Mouse (Mus musculus): ENCODE measurements at regions not wholly inside any gene's neighbourhood (a gene's known extent, or its start where the extent isn't known, plus 50 kb on each side); places are given as distances from the start of the nearest gene placed in this dataset.

DNA sequence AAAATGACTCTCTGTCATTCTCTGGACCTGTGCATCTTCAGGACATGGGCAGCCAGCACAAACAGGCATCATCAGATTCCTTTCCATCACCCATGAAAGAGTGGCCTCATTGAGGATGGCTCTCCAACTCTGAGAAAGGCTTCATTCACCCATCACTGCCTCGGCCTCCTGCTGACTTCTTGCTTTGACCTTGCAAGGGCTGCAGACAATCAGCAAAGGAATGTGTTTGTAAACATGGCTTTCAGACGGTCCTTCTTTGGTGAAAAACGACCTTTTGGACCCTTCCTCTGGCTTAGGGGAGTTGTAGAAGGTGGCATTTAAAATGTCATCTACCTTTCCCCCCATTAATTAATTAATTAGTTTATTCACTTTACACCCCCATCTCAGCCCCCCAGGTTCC is 134.3 kb downstream of the Moxd1 start:
- TF ChIP-seq CTCF (conservative IDR thresholded peaks at IDR 0.05) = no peak
- no peak overlapping the region for H3K27ac ChIP-seq
- DNase-seq (ENCODE audit: low spot score in 2 of 2) = no peak
- no peak overlapping the region for H3K4me3 ChIP-seq

DNA sequence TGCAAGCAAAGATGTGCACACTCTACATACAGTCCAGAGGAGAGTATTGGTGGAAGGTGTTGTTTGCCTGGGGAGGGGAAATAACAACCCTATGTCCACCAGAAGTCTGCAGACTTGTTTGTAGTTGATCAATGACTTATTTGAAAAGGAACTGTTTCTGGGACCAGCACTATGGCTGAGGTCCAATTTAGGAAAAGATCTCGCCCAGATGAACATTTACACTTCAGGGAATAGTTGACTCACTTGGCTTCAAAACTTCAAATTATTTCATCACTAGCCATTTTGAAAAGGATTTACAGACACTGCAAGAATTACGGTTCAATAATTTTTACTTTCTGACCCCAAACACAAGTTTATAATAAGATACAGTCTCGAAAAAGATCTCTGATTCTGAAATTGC is 138.1 kb downstream of the Moxd1 start:
- no peak for TF ChIP-seq CTCF (conservative IDR thresholded peaks at IDR 0.05)
- H3K27ac ChIP-seq = no peak overlapping the region
- H3K4me3 ChIP-seq = no peak overlapping the region
- DNase-seq (ENCODE audit: low spot score in 2 of 2) = no peak

DNA sequence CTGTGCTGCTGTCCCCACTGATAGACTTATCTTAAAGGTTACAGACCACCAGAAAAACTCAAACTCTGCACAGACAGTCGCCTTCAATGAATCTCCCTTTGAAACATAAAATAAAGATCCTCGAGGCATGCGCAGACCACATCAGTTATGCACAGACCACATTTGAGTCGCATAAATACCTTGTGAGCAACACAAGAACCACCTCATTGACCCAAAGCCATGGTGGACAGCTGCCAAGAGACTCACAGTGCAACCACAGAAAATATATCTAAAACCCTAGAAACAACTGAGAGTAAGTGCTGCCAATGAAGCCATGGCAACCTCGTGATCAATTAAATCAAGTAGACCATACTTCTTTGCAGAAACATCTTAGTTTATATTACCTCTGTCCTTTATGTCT is 142.1 kb downstream of the Moxd1 start:
- H3K27ac ChIP-seq = no peak overlapping the region
- DNase-seq (ENCODE audit: low spot score in 2 of 2) = no peak
- no peak for TF ChIP-seq CTCF (conservative IDR thresholded peaks at IDR 0.05)
- no peak overlapping the region for H3K4me3 ChIP-seq

DNA sequence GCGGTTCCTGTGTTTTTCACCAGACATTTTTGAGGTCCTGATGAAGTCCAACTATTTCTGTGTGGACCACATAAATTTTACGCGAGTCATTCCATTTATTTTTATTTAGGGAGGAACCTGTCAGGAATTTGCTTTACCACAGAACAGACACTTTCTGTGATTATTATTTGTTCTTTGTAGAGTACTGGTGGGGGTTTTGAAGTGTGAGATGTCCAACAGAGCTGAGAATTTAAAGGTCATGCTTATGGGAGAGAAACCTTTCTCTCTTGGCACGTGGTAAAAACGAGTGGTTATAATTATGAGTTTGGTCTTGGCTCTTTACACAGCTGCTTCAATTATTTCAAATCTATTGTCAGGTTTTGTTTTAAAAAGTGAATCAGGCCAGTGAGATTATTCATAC is 143.7 kb downstream of the Moxd1 start:
- no peak overlapping the region for H3K27ac ChIP-seq
- no peak overlapping the region for H3K4me3 ChIP-seq
- no peak for TF ChIP-seq CTCF (conservative IDR thresholded peaks at IDR 0.05)
- no peak for DNase-seq (ENCODE audit: low spot score in 2 of 2)

DNA sequence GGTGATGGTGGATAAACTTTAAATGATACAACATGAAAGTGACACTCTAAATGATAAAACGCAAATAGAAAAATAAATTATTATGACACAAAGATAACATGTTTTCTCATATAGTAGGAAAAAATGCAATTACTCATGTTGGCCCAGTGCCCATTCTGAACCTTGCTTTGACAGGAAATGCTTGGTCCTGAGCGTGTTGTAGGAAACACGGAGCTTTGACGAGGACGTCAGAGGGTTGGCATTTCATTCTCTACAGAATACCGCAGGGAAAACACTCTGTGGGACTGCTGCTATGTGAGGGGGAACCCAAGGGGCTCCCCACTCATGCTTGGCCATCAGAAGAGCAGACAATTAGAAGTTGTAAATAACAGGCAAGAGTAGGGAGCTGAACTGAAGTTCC is 150.6 kb downstream of the Moxd1 start:
- H3K27ac ChIP-seq = no peak overlapping the region

DNA sequence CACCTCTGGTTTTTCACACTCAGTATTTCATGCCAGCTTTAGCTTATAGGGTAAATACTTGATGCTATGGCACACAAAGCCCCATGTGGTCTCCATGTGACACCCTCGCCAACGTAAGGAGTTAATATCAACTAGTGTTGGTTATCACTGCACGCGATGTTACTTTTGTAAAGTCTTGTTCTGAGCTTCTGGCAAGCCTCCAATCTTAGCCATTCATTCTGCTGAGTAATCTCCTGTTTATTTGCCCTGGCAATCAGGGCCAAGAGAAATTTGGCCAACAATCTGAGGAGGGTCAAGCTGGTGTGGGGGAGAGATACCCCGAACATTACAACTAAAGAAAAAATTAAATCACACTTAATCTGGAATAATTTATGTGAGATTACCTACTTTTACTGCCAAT is 156.0 kb downstream of the Moxd1 start:
- Histone ChIP-seq H3K4me3 (no peak overlapping the region), H3K27ac (no peak overlapping the region)
- no peak for DNase-seq (ENCODE audit: low spot score in 2 of 2)
- no peak for TF ChIP-seq CTCF (conservative IDR thresholded peaks at IDR 0.05)

More for the DNA sequence above, 150.6 kb downstream of the Moxd1 start:
- DNase-seq (ENCODE audit: low spot score in 2 of 2) = no peak
- H3K4me3 ChIP-seq = no peak overlapping the region
- TF ChIP-seq CTCF (conservative IDR thresholded peaks at IDR 0.05) = no peak

DNA sequence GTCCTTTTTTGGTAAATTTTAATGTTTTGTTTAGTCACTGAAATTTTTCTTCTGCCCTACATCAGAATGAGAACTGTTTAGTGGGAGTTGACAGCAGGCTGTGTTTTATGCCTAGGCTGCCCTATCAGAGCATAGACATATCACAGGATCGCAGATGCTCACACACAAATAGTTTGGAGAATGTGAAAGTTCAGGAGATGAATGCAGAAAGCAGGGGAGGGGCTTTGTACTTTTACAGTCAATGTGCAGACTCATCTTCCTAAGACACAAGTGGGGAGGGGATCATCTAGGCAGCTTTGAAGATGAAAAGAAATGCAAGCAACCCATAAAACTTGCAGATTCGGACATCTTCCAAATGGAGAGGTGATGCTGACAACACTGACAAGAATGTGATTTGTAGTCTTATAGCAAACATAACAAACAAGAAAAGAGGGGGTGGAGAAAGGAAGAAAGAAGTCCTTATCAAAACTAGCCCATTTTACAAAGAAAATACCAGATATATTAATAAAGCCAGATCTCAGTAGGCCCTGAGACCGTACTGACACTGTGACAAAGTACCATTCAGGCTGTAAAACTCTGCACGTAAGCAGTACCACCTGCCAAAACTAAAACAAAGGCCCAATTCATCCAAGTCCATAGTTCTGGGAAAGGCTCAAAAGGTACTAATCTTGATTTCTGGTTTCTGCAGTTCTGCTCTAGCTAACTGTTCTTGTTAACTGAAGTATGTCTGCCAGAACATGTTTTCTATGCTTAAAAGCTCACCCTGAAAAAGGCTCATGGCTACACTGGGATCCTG is 157.4 kb downstream of the Moxd1 start:
- TF ChIP-seq CTCF (conservative IDR thresholded peaks at IDR 0.05) = no peak
- DNase-seq (ENCODE audit: low spot score in 2 of 2) = no peak
- Histone ChIP-seq H3K4me3 (no peak overlapping the region), H3K27ac (no peak overlapping the region)

DNA sequence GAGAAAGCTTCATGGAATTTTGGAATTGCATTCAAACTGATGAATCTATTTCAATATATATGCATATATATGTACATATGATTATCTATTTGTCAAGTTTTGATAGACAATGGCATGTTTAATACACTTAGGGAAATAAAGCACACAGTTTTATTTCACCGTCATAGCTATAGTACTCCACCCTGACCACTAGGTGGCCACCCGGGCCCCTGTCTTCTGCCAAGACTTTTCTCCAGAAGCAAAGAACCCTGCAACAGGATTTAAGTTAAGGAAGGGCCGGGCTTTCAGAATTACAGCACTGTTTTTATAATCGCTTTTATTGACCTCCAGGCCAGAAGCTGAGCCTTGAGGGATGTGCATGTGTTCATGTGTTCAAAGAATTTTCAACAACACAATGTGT is 158.6 kb downstream of the Moxd1 start:
- H3K4me3 ChIP-seq = no peak overlapping the region
- DNase-seq (ENCODE audit: low spot score in 2 of 2) = peak; percentile 18 to 48
- H3K27ac ChIP-seq = no peak overlapping the region
- TF ChIP-seq CTCF (conservative IDR thresholded peaks at IDR 0.05) = peak; percentile 84

DNA sequence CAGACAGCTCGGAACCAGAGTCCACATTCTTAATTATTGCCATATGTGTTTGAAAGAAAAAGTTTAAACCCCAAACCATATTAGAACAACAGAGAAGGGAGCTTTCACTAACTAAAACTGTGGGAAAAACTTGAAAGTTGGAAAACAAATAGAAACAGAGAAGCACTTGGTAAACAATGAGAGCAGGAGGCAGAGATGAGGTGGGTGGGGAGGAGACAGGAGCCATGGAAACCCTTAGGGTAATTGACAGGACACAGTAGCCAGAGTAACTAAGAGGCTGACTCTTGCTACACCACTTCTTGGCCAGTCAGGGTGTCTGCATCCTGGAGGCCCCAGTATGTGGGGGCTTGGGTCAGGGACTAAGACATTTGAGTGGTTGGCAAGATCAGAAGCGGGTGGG is 160.7 kb downstream of the Moxd1 start:
- DNase-seq (ENCODE audit: low spot score in 2 of 2) = no peak
- no peak overlapping the region for H3K4me3 ChIP-seq
- no peak for TF ChIP-seq CTCF (conservative IDR thresholded peaks at IDR 0.05)
- H3K27ac ChIP-seq = no peak overlapping the region

DNA sequence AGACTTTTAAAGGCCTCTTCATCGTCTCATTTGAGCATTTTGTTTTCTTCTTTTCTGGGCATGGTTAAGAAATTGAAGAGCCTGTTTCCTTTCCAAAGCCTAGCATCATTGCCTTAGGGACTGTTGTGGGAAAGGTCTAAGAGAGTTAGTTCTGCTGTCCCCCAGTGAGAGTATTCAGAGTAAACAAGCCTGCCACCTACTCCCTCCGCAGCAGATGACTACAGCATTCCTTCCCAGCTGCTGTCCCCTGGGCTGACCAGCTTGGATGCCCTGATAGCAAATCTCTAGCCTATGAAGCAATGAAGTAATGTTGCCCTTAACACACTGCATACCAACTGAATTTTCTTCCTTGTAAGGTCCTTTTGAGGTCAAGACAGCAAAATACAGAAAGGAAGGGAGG is 164.9 kb downstream of the Moxd1 start:
- no peak for DNase-seq (ENCODE audit: low spot score in 2 of 2)
- no peak for TF ChIP-seq CTCF (conservative IDR thresholded peaks at IDR 0.05)
- H3K27ac ChIP-seq = no peak overlapping the region
- no peak overlapping the region for H3K4me3 ChIP-seq

DNA sequence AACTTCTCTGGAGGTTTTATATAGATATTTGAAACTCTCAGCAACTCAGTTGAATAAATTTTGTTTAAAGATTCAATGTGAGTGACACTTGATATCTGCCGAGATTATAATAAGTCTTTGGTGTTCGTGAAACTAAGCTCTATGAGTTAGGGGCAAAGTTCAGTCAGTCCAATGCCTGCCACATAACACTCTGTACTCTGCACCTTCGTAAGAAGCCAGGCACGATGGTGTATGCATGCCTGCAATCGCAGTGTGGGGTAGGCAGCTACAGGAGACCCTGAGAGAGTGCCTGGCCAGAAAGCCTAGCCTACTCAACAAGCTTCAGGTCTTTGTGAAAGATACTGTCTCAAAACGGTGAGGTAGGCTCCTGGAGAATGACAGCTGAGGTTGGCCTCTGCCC is 167.7 kb downstream of the Moxd1 start:
- no peak for TF ChIP-seq CTCF (conservative IDR thresholded peaks at IDR 0.05)
- Histone ChIP-seq H3K27ac (no peak overlapping the region), H3K4me3 (no peak overlapping the region)
- DNase-seq (ENCODE audit: low spot score in 2 of 2) = no peak

DNA sequence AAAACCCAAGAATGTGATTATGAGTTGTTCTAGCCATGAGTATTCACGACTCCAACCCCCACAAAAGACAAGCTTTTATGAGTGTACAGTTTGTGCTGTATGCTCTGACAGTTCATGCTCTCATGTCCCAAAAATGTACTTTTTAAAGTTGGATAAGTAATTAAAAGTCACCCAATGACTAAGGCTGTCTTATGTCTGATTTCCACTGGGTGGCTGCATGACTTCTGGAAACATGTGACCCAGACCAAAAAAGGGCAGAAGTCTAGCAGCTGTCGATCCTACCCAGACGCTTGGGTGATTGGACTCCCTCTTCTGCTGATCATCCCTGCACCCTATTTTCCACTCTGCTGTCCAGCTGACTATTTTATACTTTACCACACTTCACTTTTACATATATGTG is 168.7 kb downstream of the Moxd1 start:
- TF ChIP-seq CTCF (conservative IDR thresholded peaks at IDR 0.05) = no peak; the same call in 1 of the 2 replicates
- Histone ChIP-seq H3K27ac (no peak overlapping the region), H3K4me3 (no peak overlapping the region)
- DNase-seq (ENCODE audit: low spot score in 2 of 2) = no peak

DNA sequence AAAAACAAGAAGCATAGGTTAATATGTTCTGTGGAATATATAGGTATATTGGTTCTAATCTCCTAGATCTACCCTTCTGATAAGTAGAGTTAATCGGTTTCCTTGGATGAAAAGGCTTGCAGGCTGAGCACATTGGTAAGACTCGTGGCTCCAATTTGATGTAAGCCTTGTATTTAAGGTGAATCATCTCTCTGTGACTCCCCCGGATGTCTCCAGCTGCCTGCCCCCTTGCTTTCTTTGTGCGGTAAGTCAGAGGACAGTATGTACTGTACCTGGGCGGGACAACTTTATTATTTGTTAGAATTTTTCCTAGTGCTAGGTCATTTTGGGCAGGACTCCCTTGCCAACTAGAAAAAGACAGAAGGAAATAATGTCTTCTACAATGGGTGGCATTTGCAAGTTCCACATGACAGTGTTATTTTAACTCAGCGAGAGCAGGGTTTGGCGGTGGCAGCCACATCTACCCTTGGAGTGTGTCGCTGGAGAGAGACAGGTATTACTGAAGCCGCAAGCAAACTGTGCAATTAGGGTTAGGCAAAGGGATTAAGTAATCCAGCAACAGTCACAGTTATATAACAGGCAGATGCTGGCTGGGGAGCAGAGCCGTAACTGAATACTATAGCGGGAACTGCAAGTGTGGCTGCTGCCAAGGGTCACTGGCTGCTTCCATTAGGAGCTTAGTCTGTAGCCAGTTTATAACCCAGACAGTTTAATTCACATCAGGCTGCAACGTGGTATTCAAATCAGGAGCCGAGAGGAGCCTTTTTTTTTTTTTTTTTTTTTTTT is 172.9 kb downstream of the Moxd1 start:
- peak; percentile 16 for DNase-seq (ENCODE audit: low spot score in 2 of 2)
- Histone ChIP-seq H3K27ac (no peak overlapping the region), H3K4me3 (no peak overlapping the region)
- TF ChIP-seq CTCF (conservative IDR thresholded peaks at IDR 0.05) = no peak

DNA sequence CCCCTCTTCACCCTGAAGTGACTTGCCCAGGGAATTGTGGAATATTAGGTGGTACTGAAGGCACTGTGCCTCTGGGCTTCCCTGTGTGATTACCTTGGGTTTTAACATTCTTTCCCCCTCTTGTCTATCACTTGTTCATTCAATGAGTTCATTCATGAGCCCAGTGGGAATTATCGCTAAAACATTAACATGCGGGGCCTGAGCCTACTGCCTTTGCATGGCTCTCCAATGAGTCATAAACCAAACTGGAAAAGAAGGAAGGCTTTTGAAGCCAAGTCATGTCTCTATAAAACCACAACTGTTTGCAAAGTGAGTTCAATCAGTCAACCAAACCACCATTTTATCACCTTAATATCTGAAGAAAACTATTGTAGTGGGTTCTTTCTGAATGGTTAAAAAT is 173.8 kb downstream of the Moxd1 start:
- no peak for TF ChIP-seq CTCF (conservative IDR thresholded peaks at IDR 0.05)

More for the DNA sequence above, 173.8 kb downstream of the Moxd1 start:
- DNase-seq (ENCODE audit: low spot score in 2 of 2) = no peak
- H3K27ac ChIP-seq = no peak overlapping the region
- H3K4me3 ChIP-seq = no peak overlapping the region
